Comparison of ENCODE assay signal across 22 mouse cellular contexts in genomic region chrX:142825309-142825708, GRCm38 (mm10).
A peak's percentile ranks its signal among the peaks of the same experiment; 100 is the strongest.
DNase-seq lines count a peak whose midpoint lies in the region; ATAC-seq lines count a peak whose summit lies in the region.
"Had no signal": no experiment of that assay in that cellular context is flagged by ENCODE, and none has a peak within 500 bp of the region (broad histone marks: within the 10 kb centered on the region; RNA-seq: fewer than 3 reads in every experiment).

No protein-coding gene starts in this region.

- H3K4me2 ChIP-seq in heart, embryonic 11.5 days: no peak overlapping the region
- peak overlapping the region; percentile 53 for H3K4me2 ChIP-seq in heart, embryonic 14.5 days (ENCODE audit: low read length)
- H3K4me2 ChIP-seq: embryonic facial prominence, embryonic 12.5 days; embryonic facial prominence, embryonic 15.5 days; hindbrain, embryonic 12.5 days; hindbrain, embryonic 15.5 days had no signal

- 40% methylated on average over 1 of the region's 1 CpGs for WGBS in heart, embryonic 11.5 days (ENCODE audit: insufficient replicate concordance)
- 20% methylated on average over 1 of the region's 1 CpGs for WGBS in heart, embryonic 14.5 days

- peak; percentile 64 for DNase-seq in heart, adult 11 months
- DNase-seq in heart, postnatal 25 days (ENCODE audit: low spot score): no peak
- no peak for DNase-seq in heart, adult 8-10 months (ENCODE audit: low spot score)
- no peak for DNase-seq in heart, postnatal 10 days
- DNase-seq in cerebellum, postnatal 36 days: no peak
- DNase-seq: adrenal gland, adult 8-10 months; adrenal gland, postnatal 25 days; cerebellum, adult 18-20 months; cerebellum, adult 9-10 months; cerebellum, postnatal 14 days; forebrain, postnatal 0 days; gastrocnemius, postnatal 25 days; kidney, adult 2 months had no signal

- intact Hi-C loops in heart, postnatal 25 days (cut with DNase I): no loop called here
- intact Hi-C loops in heart, postnatal 10 days (cut with DNase I): no loop called here

- H3K4me1 ChIP-seq in heart, embryonic 11.5 days (ENCODE audit: control insufficient read depth, insufficient read depth, low read length): peaks cover 5% of the 10 kb centered on the region; the same call in 1 of the 2 replicates
- peaks cover 32 to 48% of the 10 kb centered on the region in 2 experiments for H3K4me1 ChIP-seq in heart, embryonic 14.5 days (ENCODE audit: control insufficient read depth in 2 of 2, insufficient read depth in 2 of 2, low read length in 2 of 2)
- H3K4me1 ChIP-seq: embryonic facial prominence, embryonic 12.5 days; embryonic facial prominence, embryonic 15.5 days; hindbrain, embryonic 12.5 days; hindbrain, embryonic 15.5 days had no signal

- no peak overlapping the region for H3K9ac ChIP-seq in heart, embryonic 11.5 days (ENCODE audit: low read depth, low read length)
- H3K9ac ChIP-seq in heart, embryonic 14.5 days (ENCODE audit: low read length): peak overlapping the region; percentile 62
- H3K9ac ChIP-seq: embryonic facial prominence, embryonic 12.5 days; embryonic facial prominence, embryonic 15.5 days; forebrain, postnatal 0 days; hindbrain, embryonic 12.5 days; hindbrain, embryonic 15.5 days had no signal

- H3K36me3 ChIP-seq in heart, embryonic 11.5 days (ENCODE audit: control insufficient read depth, insufficient read depth, low read length): no peaks in the 10 kb centered on the region
- H3K36me3 ChIP-seq in heart, embryonic 14.5 days (ENCODE audit: control insufficient read depth, insufficient read depth, low read length): no peaks in the 10 kb centered on the region
- H3K36me3 ChIP-seq: embryonic facial prominence, embryonic 12.5 days; embryonic facial prominence, embryonic 15.5 days; hindbrain, embryonic 12.5 days; hindbrain, embryonic 15.5 days had no signal

- ATAC-seq in heart, embryonic 11.5 days (replicated peaks; ENCODE audit: insufficient number of reproducible peaks, low FRiP score, low TSS enrichment): no peak; the same call in 1 of the 2 replicates
- 0 out of 2 replicates have a peak, but pooled peaks have one; percentile 44 for ATAC-seq in heart, embryonic 14.5 days (ENCODE audit: insufficient number of reproducible peaks, insufficient read depth, low FRiP score, low read depth)
- ATAC-seq: activated CD4-positive, CD25-positive, alpha-beta regulatory T cell, adult 4 months; forebrain, embryonic 14.5 days; forebrain, postnatal 0 days; intestine, postnatal 0 days had no signal

- H3K27me3 ChIP-seq in heart, embryonic 11.5 days (ENCODE audit: control insufficient read depth, insufficient read depth, low read length): no peaks in the 10 kb centered on the region
- H3K27me3 ChIP-seq in heart, embryonic 14.5 days (ENCODE audit: control insufficient read depth, insufficient read depth, low read length): no peaks in the 10 kb centered on the region
- H3K27me3 ChIP-seq: embryonic facial prominence, embryonic 15.5 days; hindbrain, embryonic 15.5 days had no signal

- H3K4me3 ChIP-seq in heart, embryonic 11.5 days (ENCODE audit: low read depth, low read length): no peak overlapping the region
- H3K4me3 ChIP-seq in heart, embryonic 14.5 days (ENCODE audit: control insufficient read depth in 1 of 2, insufficient read depth in 1 of 2, low read depth in 1 of 2, low read length in 2 of 2): peak overlapping the region; percentile 9 to 17; a peak in 3 of 4 replicates
- H3K4me3 ChIP-seq: embryonic facial prominence, embryonic 12.5 days; embryonic facial prominence, embryonic 15.5 days; hindbrain, embryonic 12.5 days; hindbrain, embryonic 15.5 days had no signal

- H3K9me3 ChIP-seq in heart, embryonic 11.5 days (replicated peaks; ENCODE audit: control insufficient read depth, low read length): no peaks in the 10 kb centered on the region
- H3K9me3 ChIP-seq in heart, embryonic 14.5 days (ENCODE audit: control insufficient read depth, low read length): no peaks in the 10 kb centered on the region
- H3K9me3 ChIP-seq: embryonic facial prominence, embryonic 12.5 days; embryonic facial prominence, embryonic 15.5 days; hindbrain, embryonic 12.5 days; hindbrain, embryonic 15.5 days had no signal

- H3K27ac ChIP-seq in heart, embryonic 11.5 days (ENCODE audit: low read depth, low read length): peak overlapping the region; percentile 75
- H3K27ac ChIP-seq in heart, embryonic 14.5 days (replicated peaks in 1 of 2; ENCODE audit: control insufficient read depth in 1 of 2, insufficient read depth in 1 of 2, low read depth in 2 of 2, low read length in 2 of 2): peak overlapping the region; percentile 88
- H3K27ac ChIP-seq: embryonic facial prominence, embryonic 12.5 days; embryonic facial prominence, embryonic 15.5 days; hindbrain, embryonic 12.5 days; hindbrain, embryonic 15.5 days had no signal
